Mouse (Mus musculus): ENCODE data around the gene Bbip1.
"Not testable (repeated sequence)": the region's sequence is repeated elsewhere in the genome, so short reads cannot be mapped to it uniquely, and the experiment has no call there.

Gene Bbip1

DNA sequence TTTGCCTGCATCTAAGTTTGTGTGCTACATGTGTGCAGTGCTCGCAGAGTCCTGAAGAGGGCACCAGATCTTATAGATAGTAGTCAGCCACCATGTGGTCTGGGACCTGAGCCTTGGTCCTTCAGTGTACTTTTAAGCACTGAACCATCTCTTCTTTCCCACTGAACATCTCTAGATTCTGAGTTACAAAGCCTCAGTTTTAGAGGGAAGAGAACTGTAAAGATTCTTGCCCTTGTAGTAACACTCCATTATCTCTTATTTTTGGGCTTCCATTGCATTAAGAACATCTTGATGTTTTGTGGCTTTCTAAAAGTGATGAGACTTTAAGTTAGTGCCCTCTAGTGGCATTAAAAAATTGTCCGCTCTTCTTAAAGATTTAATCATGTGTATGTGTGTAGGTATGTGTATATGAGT, 19.1 kb downstream of the Bbip1 start:
- DNase-seq (ENCODE audit: low spot score): no peak

DNA sequence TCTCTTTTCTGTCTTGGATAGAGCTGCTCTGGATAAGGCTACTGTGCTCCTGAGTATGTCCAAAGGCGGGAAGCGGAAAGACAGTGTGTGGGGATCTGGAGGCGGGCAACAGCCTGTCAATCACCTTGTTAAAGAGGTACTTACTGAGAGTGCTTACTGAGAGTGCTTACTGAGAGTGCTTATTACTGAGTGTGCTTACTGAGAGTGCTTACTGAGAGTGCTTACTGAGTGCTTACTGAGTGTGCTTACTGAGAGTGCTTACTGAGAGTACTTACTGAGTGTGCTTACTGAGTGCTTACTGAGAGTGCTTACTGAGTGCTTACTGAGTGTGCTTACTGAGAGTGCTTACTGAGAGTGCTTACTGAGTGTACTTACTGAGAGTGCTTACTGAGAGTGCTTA, 22.4 kb downstream of the Bbip1 start:
- not testable (repeated sequence) for DNase-seq (ENCODE audit: low spot score)

DNA sequence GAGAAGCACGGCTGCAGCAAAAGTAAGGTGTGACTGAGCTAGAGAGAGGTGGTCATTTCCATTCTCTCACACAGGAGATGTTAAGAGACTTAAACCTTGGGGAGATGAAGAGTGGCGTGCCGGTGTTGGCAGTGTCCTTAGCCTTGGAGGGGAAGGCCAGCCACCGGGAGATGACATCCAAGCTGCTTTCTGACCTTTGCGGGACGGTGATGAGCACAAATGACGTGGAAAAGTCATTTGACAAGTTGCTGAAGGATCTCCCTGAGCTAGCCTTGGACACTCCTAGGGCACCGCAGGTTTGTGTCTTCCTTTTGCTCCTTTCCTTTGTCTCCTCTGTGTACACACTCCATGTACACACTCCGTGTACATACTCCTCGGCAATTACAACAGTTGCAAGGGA, 24.9 kb downstream of the Bbip1 start:
- no peak for DNase-seq (ENCODE audit: low spot score)

DNA sequence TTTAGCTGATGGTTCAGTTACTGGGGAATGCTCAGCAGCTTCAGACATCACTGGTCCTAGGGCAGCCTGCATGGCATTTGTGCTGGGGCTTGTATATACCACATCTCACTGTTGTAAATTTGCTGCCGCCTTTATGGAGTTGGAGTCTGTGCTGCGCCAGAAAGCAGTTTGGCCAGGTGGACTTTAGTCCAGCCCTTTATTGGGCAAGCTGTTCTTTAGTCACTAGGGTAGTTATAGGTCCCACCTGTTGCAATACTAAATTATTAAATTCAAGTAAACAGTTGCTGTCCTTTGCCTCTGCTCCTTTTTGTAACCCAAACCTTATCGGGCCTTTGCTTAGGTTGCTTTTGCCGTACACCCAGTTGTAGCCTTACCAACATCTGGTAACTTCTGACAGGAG, 29.5 kb downstream of the Bbip1 start:
- DNase-seq (ENCODE audit: low spot score): no peak

DNA sequence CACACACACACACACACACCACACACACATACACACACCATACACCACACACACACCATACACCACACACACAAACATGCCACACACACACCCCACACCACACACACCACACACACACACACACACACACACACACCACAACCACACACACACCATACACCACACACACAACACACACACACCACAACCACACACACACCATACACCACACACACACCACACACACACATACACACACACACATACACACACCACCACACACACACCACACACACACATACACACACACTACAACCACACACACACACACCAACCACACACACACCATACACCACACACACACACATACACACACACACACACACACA, 37.7 kb downstream of the Bbip1 start:
- DNase-seq (ENCODE audit: low spot score): not testable (repeated sequence)

DNA sequence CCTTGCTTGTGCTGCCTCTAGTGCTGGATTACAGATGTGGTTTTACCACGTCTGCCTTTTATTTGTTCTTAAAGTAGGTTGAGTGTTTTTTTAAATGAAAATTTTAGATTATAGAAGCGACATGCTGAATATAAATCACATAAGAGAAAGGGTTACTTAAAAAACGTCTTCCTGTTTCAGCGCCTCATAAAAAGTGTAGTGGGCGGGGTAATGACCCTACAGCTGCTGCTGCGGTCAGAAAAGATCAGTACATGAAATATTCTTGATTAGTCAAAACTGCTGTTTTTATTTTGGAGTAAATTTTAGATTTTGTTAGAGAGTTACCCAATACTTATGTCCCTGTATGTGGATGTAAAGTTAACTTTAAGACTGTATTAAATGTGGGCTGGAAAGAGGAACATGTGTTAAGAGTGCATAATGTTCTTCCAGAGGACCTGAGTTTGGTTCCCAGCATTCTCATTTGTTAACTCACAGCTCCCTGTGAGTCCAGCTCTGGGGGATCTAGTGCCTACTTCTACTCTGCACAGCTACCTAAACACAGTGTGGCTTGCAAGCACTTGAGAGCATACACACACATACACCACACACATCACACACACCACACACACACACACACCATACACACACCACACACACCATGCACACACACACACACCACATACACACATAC, 38.3 kb downstream of the Bbip1 start:
- DNase-seq (ENCODE audit: low spot score): no peak

DNA sequence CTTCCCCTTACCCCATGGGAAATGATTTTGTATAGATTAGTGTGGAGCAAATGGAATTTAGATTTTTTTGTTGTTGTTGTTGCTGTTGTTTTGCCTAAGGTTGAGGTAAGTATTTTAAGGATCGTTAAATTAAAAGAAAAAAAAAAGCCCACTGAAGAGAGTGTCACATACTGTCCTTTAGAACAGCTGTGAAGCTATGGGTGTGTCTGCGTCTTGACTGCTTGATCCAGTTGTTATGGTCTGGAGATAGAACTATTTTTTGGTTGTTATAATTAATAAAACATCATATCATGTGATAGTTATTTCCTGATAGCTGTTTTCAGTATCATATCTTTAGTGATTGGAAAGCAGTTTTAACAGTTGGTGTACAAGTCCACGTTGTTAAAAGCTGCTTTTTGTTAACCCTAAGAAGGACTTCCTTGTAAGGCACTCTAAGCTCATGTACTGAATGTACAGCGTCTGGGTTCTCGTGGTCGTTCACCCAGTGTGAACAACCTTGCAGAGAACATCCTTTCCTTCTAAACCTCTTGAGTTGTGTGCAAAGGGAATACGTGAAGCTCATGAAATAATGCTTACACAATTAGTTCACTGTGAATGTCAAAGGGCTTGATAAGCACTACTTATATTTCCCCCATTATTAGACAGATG, 39.5 kb downstream of the Bbip1 start:
- DNase-seq (ENCODE audit: low spot score): no peak

DNA sequence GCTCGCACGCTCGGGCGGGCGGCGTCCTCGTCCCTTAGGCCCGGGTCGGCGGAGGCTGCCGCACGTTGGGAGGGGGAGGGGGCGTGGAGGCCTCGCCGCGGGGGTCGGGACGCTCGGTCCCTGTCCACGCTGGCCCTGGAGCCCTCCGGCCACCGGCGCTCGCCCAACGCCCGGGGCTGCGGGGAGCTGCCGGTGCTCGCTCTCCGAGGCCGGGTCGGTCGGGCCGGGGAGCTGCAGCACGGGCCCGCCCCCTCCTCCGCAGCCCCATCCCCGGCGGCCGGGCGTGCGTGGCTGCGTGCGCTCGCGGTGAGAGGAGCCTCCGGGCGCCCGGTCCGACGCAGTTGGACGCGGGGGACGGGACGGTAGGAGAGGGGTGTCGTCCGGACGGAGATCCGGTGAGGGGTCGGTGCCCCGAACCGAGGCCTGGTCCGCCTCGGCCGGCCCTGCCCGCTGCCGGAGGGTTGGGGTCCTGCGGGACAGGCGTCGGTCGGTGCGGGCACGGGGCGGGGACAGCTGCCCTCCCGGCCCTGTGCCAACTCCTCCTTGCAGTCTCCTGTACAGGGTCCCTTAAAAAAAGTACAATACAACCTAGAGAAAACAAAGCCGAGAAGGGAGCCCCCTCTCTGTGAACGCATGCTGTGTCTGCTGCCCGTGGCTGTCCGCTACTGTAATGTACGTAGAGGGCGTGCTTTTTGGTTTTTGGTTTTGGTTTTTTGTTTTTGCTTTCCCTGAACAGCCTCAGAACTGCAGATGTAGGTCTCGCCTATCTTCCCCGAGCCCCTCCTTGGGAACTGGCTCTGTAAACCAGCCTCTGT, 40.7 kb downstream of the Bbip1 start:
- DNase-seq (ENCODE audit: low spot score): no peak

DNA sequence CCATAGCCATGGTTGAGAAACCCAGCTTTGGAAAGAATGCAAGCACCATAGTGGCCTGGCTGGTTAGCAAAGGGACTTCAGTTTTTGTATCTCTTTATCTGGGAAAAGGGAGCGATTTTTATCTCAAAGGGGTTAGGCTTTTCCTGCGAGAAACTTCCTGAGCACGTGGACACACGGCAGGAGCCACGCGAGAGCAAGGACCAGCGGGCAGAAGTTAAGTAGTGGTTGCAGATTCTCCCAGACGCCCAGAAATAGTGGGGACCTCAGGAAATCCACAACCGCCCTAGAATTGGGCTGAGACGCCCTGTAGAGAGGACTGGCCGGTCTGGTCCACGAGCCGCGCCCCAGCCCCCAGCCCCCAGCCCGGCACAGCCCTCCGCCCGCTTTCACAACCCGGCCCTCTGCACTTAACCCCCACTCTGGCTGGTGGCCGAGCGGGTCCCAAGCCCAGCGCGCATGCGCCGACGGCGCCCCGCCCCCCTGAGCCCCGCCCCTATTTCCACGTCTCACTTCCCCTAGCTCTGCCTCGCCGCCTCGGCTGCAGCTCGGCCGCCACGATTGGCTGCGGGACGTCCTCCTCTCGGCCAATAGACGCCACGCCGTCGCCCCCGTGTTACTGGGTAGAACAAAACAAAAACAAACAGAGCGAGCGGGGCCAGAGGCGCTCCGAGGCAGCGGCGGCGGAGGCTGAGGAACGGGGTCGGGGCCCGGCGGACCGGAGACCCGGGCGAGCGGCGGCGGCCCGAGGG, 41.5 kb downstream of the Bbip1 start:
- DNase-seq (ENCODE audit: low spot score): peak; percentile 85

DNA sequence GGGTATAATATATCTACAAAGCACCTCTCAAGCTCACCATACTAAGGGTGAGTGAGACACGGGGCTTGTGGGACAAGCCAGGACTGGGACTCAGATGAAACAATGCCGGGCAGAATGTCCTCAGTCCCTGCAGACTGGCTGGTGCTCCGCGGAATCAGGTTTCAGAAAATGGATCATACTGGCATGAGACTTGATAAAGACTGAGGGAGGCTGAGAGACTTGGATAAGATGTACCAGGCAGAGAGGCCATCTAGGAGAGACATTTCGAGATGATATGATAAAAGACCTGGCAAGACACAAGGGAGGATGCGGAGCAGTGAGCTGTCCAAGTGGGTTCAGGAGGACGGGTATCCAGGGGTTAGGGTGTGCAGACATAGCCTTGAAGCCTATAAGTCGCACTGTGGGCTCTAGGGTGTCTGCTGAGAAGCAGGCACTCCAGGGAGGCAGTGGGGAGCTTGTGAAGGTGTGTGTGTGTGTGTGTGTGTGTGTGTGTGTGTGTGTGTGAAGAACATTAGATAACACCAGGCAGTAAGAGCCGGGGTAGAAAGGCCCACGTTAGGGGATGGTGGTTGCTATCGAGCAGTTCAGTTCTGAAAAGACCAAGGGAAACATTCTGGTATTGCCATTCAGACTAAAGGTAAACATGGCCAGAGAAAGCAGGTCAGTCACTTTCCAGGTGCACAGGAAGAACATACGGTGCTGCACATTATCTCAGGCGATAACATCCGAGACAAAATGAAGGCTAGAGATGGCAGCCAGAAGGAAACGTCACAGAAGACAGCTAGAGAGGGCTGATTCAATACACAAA, 42.3 kb downstream of the Bbip1 start:
- DNase-seq (ENCODE audit: low spot score): no peak

DNA sequence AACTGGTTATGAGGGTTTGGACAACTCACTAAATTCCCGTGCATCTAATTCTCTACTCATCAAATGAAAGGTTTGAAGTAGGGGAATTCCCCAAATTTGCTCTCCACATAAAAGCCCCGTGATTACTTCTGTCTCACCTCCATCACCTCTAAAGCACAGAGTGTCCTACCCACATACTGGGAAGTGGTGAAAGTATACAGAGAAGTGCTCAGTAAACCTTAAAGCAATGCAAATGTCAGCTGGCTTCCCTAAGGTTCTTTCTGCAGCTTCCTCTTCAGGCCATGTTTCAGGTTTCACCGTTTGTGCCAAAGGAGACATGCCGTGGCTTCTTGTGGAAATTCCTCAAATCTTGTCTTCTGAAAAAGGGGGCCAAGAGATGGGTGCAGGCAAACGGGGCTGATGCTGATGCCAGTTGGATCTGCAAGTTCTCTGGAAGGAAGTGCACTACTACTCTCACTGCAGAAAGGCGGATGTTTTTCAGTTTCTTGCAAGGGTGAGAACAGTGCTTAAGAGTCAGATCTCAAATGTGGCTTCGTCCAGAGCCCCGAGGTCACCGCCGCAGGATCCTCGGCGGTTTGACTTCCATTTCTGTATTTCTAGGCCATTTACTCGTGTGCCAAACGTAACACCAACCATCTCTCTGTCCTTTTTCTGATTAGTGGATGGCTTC, 44.4 kb downstream of the Bbip1 start:
- no peak for DNase-seq (ENCODE audit: low spot score)

DNA sequence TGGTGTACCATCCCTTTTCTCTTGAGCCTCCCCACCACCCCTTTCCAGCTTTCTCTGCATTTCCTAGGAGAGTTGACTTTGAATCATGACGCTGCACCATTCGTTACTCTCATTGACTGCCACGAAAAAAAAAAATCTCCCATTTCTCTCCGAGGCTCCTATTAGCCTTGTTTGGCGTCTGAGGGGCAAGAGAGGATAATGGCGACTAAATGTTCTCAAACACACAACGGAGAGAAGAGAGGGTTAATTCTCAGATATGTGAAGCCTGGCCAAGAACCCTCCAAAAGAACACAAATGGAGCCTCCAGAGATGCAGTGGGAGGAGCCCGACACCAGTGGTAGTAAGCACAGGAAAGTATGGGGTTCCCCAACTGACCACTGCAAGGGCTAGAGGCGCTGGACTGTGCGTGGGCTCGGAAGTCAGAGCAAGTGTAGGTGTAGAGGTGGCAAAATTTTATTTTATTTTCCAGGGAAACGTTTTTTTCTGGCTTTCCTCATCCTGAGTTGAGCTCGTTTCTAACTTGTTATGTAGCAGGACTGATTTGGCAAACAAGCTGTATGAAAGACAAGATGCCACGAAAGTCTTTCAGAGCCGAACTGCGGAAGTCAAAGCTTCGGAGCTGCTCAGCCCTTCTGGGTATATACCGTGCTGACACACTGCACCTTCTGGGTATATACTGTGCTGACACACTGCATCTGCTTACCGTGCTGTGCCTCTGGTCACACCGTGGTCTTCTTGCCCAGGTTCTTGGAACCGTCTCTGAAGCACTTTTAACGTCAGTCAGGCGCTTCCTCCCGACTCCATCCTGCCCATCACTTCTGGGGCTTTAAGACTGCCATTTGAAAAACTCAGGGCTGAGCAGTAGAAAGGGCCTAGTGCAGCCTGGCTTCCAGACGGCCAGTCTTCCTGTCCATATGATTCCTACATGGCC, 45.2 kb downstream of the Bbip1 start:
- no peak for DNase-seq (ENCODE audit: low spot score)

DNA sequence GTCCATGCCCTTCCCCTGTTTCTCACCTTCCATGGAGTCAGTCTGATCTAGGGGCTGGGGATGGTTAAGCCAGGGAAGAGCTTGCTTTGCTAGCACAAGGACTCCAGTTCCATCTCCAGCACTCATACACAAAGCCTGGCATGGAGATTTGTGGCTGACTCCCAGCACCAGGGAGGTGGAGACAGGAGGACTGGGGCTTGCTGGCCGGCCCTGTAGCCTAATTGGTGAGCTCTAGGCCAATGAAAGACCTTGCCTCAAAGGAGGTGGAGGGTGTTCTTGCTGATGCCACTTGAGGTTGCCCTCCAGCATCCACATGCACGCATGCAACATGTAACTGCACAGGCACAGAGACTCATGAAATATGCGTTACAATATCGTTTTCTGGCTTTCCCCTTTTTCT, 45.9 kb downstream of the Bbip1 start:
- DNase-seq (ENCODE audit: low spot score): no peak

DNA sequence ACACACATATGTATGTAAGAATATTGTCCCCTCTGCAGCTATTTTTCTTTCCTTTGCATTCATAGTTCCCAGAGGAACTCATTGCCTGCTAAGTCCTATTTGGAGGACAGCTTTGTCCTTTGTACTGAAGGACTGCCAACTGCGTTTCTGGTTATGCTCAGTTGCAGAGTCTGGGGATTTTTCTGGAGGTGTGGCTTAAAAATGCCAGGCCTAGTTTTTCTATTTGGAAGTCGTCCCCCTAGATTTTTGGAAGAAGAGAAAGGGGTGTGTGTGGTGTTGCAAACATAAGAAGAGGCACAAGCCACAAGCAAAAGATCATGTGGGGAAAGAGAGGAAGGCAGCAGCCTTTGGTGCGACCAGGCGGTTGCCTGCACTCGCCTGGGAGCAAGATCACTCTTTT, 46.4 kb downstream of the Bbip1 start:
- DNase-seq (ENCODE audit: low spot score): no peak

DNA sequence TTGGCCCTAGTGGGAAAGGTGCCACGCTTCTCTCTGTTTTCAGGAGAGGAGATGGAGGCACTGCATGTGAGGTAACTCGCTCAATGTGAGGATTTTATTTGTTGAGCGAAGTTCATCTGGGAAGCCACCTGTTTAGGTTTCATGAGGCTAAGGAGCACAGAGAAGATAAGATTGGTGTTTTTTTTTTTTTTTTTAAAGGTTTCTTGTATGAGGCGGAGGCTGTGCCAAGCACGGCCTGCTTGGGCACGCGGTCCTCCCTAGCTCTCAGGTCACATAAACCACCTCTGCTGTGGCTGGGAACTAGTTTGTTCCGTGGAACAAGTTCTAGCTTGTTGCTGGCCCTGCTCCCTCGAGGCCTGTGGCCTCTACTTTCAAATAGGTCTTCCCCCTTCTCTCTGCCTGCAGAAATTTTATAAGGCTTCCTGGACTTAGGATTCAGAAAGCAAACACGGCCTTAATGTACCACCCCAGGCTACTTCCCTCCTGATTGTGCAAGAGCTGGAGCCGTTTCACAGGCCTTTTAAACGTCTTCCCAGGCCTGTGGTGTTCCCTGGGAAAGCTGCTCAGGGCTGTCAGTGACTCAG, 49.8 kb downstream of the Bbip1 start:
- no peak for DNase-seq (ENCODE audit: low spot score)

DNA sequence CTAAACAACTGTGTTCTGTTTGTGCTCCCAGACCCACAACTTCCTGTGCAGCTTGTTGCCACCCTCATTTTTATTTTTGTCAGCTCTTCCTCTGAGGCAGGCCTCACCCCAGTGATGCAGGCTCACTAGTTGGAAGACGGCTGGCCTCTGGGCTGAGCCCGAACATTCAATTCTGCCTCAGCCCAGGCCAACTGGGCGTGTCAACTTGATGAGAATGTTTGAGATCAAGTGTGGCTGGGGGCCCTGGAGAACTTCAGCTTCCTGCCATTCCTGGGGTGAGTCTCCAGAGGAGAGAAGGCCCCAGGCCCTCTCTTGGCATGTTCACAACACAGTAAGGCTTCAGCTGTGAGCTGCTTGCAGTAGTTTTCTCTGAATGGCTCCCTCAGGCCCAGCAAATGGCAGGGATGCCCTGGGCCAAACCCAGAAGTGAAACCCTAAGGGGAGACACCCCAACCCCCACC, 50.7 kb downstream of the Bbip1 start:
- DNase-seq (ENCODE audit: low spot score): no peak

DNA sequence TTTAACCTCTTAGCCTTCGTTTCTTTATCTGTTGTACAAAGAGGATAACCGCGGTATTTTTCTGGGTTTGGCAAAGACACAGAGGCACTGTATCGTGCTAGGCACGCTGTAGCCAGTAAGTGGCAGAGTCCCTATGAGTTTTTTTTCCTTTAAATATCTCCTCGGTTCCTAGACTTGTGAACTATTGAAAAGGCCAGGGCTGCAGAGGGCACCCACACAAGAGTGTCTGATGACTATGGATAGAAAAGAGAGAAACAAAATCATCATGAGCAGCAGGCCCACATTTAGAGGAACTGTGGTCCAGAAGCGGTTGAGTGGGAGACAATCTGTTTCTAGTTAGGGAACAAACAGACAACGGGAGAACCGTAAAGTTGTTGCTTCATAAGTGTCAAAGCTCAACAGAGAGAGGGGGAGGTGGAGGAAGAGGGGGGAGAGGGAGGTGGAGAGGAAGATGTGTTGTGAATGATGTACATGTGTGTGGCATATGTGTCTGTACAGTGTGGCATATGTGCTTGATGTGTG, 51.5 kb downstream of the Bbip1 start:
- DNase-seq (ENCODE audit: low spot score): no peak

DNA sequence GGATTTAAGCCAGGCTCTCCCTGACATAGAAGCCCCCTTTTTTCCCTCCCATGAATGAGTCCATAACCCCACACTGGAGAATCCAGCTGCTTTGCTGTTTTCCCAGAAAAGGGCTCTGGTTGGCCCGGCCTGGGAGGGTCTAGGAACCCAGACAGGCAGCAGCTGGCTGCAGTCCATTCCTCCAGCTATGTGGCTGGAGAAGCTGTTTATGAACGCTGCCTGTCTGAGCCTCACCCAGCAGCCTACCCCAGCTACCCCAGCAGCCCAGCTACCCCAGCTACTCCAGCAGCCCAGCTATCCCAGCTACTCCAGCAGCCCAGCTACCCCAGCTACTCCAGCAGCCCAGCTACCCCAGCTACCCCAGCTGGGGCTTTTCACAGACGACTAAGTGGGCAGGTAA, 52.4 kb downstream of the Bbip1 start, which contains the start of gene Pdcd4:
TSS of gene Pdcd4 (plus strand) at position 171 of the 400 bp plus-strand sequence.
- no peak for DNase-seq (ENCODE audit: low spot score)

DNA sequence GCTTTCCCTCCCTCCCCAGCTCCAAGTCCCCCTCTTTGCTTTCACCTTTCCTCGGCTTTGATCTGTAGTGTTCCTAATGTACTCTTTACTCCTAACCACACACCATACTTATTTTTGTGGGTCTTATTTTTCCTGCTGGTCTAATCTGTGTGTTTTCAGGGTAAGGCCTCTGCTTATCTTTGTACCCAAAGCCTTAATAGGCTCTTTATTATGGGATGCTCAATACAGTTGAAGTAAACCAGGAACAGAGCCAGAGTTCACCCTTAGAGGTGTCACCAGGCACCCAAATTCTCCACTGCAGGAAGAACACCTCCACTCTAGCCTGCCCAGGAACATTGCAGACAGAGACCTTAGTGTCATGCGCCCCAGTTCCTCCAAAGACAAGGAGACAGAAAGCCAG, 52.9 kb downstream of the Bbip1 start:
- no peak for DNase-seq (ENCODE audit: low spot score)
